Mouse (Mus musculus) testis, adult 10 weeks (tissue): ENCODE measurements around the gene Tram1l1. TPM values are rescaled to one million over a fixed set of nuclear protein-coding genes. Genes with fewer than 3 reads are reported as not detected.

Experiments
- polyA plus RNA-seq: library from polyadenylated mRNA; stranded (reverse); fragments of 350-450 nt; fragmentation: Illumina TruSeq; extraction: RNeasy Lipid Tissue Mini Kit (QIAGEN cat#74804); gene quantifications from one replicate; pipeline ENCODE4 v1.2.3, GENCODE M21; 2014; ENCODE audit warnings: low read depth, low replicate concordance

The Tram1l1 gene
- 0.45 TPM for polyA plus RNA-seq

GRCm38 (mm10) chr3:124320821-124321576 lies at the start of gene Tram1l1:
Gene Tram1l1, plus strand, starts transcription at chr3:124320855.

Other genes starting within 250 kb of the Tram1l1 start
- 417 TPM for gene 1700006A11Rik, start 105.2 kb downstream of the Tram1l1 start, polyA plus RNA-seq